Mouse (Mus musculus) lung, adult 2 months (tissue): ENCODE data around the gene Tfdp2.
"Not testable (repeated sequence)": the region's sequence is repeated elsewhere in the genome, so short reads cannot be mapped to it uniquely, and the experiment has no call there.

ENCODE experiments used
- CTCF ChIP-seq: fragments of 200-500 bp; IDR thresholded peaks from 2 replicates; pipeline ENCODE4 v1.5.1; 2011; ENCODE audit warnings: mild to moderate bottlenecking, low read length, control low read depth; ENCODE audit not compliant: insufficient read depth
- POLR2A ChIP-seq: fragments of 200-500 bp; IDR thresholded peaks from 2 replicates; pipeline ENCODE4 v1.6.1; 2011; ENCODE audit warnings: low read depth, mild to moderate bottlenecking, control low read depth, low read length, borderline replicate concordance; ENCODE audit errors: extremely low read depth

DNA sequence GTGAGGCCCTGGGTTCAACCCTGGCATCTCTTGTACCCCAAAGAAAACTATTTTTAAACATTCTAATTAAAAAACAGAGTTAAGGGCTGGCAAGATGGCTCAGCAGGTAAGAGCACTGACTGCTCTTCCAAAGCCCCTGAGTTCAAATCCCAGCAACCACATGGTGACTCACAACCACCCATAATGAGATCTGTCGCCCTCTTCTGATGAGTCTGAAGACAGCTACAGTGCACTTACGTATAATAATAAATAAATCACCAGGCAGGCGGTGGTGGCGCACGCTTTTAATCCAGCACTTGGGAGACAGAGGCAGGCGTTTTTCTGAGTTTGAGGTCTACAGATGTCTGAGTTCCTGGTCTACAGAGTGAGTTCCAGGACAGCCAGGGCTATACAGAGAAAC lies 155.7 kb downstream of the Tfdp2 start:
- TF ChIP-seq POLR2A, CTCF: not testable (repeated sequence)
